ENCODE assay signal across 9 mouse cellular contexts in genomic region chr4:141134751-141135530, GRCm38 (mm10). TPM values are rescaled to one million over a fixed set of nuclear protein-coding genes. Genes with fewer than 3 reads are reported as not detected.
DNase-seq lines count a peak whose midpoint lies in the region; ATAC-seq and TF ChIP-seq lines count a peak whose summit lies in the region.
"Had no signal": no experiment of that assay in that cellular context is flagged by ENCODE, and none has a peak within 500 bp of the region (broad histone marks: within the 10 kb centered on the region; RNA-seq: fewer than 3 reads in every experiment).

No protein-coding gene starts in this region.

- H3K4me2 ChIP-seq in kidney, postnatal 0 days (ENCODE audit: low read length): 0 out of 2 replicates have a peak overlapping the region, but pooled peaks have one; percentile 8
- H3K4me2 ChIP-seq in midbrain, embryonic 12.5 days (replicated peaks): peak overlapping the region; percentile 25

- no peak overlapping the region for H3K4me3 ChIP-seq in left cerebral cortex, adult 2 months
- 0 out of 2 replicates have a peak overlapping the region, but pooled peaks have one; percentile 12 for H3K4me3 ChIP-seq in heart, embryonic 10.5 days
- H3K4me3 ChIP-seq in kidney, postnatal 0 days (replicated peaks; ENCODE audit: low read depth, low read length): no peak overlapping the region
- H3K4me3 ChIP-seq in midbrain, embryonic 12.5 days: no peak overlapping the region

- H3K27me3 ChIP-seq in heart, embryonic 10.5 days (ENCODE audit: insufficient read depth, poor library complexity, severe bottlenecking): no peaks in the 10 kb centered on the region
- H3K27me3 ChIP-seq in kidney, postnatal 0 days (ENCODE audit: insufficient read depth, low read length): no peaks in the 10 kb centered on the region
- H3K27me3 ChIP-seq in midbrain, embryonic 12.5 days: no peaks in the 10 kb centered on the region

- H3K9me3 ChIP-seq in heart, embryonic 10.5 days: no peaks in the 10 kb centered on the region
- no peaks in the 10 kb centered on the region for H3K9me3 ChIP-seq in kidney, postnatal 0 days (replicated peaks; ENCODE audit: low read length)
- no peaks in the 10 kb centered on the region for H3K9me3 ChIP-seq in midbrain, embryonic 12.5 days

- WGBS in heart, embryonic 10.5 days: 74% methylated on average over 20 of the region's 20 CpGs
- WGBS in kidney, postnatal 0 days: 68% methylated on average over 20 of the region's 20 CpGs
- 61% methylated on average over 20 of the region's 20 CpGs for WGBS in midbrain, embryonic 12.5 days

- peaks cover 12% of the 10 kb centered on the region for H3K36me3 ChIP-seq in heart, embryonic 10.5 days
- H3K36me3 ChIP-seq in kidney, postnatal 0 days (ENCODE audit: insufficient read depth, low read length): no peaks in the 10 kb centered on the region
- H3K36me3 ChIP-seq in midbrain, embryonic 12.5 days: no peaks in the 10 kb centered on the region

- no peak overlapping the region for H3K9ac ChIP-seq in kidney, postnatal 0 days (ENCODE audit: low read depth, low read length)
- H3K9ac ChIP-seq in midbrain, embryonic 12.5 days (replicated peaks): no peak overlapping the region

- peak overlapping the region; percentile 7 for H3K27ac ChIP-seq in left cerebral cortex, adult 2 months
- peak overlapping the region; percentile 62 for H3K27ac ChIP-seq in heart, embryonic 10.5 days
- peak overlapping the region; percentile 76; the same call in 1 of the 2 replicates for H3K27ac ChIP-seq in kidney, postnatal 0 days
- peak overlapping the region; percentile 73 for H3K27ac ChIP-seq in midbrain, embryonic 12.5 days (replicated peaks)

- no peak for ATAC-seq in kidney, postnatal 0 days (replicated peaks; ENCODE audit: low FRiP score, low read depth)
- no peak for ATAC-seq in midbrain, embryonic 12.5 days (ENCODE audit: low FRiP score, low read depth)

- peaks cover 72% of the 10 kb centered on the region for H3K4me1 ChIP-seq in heart, embryonic 10.5 days
- peaks cover 55% of the 10 kb centered on the region for H3K4me1 ChIP-seq in kidney, postnatal 0 days (replicated peaks; ENCODE audit: insufficient read depth, low read length)
- H3K4me1 ChIP-seq in midbrain, embryonic 12.5 days: peaks cover 71% of the 10 kb centered on the region

- no peak for DNase-seq in left cerebral cortex, adult 2 months (ENCODE audit: extremely low spot score in 1 of 2, low spot score in 2 of 2)
- DNase-seq in left cerebral cortex, postnatal 10 days (ENCODE audit: extremely low spot score in 1 of 2, low spot score in 2 of 2): no peak
- peak; percentile 74 for DNase-seq in heart, embryonic 10.5 days (ENCODE audit: low spot score)
- no peak for DNase-seq in kidney, postnatal 0 days (ENCODE audit: low spot score)
- DNase-seq in left cerebral cortex, adult 9 months (ENCODE audit: low spot score in 2 of 2): no peak
- DNase-seq in left cerebral cortex, postnatal 14 days (ENCODE audit: low spot score in 2 of 2): no peak
- no peak for DNase-seq in thymus, postnatal 36 days

- TF ChIP-seq CTCF in left cerebral cortex, adult 2 months (IDR thresholded peaks at IDR 0.05): no peak
- TF ChIP-seq CTCF in kidney, postnatal 0 days (IDR thresholded peaks at IDR 0.05; ENCODE audit: low read depth): no peak

- intact Hi-C loops in left cerebral cortex, adult 2 months (cut with DNase I): no loop called here
- intact Hi-C loops in left cerebral cortex, postnatal 10 days (cut with DNase I): no loop called here
- intact Hi-C loops in left cerebral cortex, postnatal 14 days (cut with DNase I): no loop called here

RNA-seq across cellular contexts. Expression of gene Szrd1, which starts 4.6 kb away (rescaled TPM):
- total RNA-seq in left cerebral cortex, adult 2 months (2021): 10 to 100 TPM; 44.4 to 59.1 TPM
- total RNA-seq in left cerebral cortex, postnatal 10 days (2021): 10 to 100 TPM; 43.0 to 45.3 TPM
- 36.6 and 39.0 TPM in 2 replicates for polyA plus RNA-seq in heart, embryonic 10.5 days (2016; fragmentation: Nextera tagmentation; extraction: Ambion mirVana)
- 38.0 and 40.4 TPM in 2 replicates for polyA plus RNA-seq in kidney, postnatal 0 days (2015; fragmentation: Nextera tagmentation; extraction: Ambion mirVana)
- polyA plus RNA-seq in midbrain, embryonic 12.5 days (2016; fragmentation: Nextera tagmentation; extraction: Ambion mirVana): 28.5 and 33.9 TPM in 2 replicates
- total RNA-seq in left cerebral cortex, postnatal 14 days (2021): 10 to 100 TPM; 43.8 to 48.6 TPM

RNA-seq across cellular contexts. Expression of gene Fbxo42, which starts 12.8 kb away (rescaled TPM):
- 10 to 100 TPM; 29.3 to 30.3 TPM for total RNA-seq in left cerebral cortex, adult 2 months (2021)
- total RNA-seq in left cerebral cortex, postnatal 10 days (2021): 10 to 100 TPM; 35.2 to 35.4 TPM
- 16.3 and 21.8 TPM in 2 replicates for polyA plus RNA-seq in heart, embryonic 10.5 days (2016; fragmentation: Nextera tagmentation; extraction: Ambion mirVana)
- 14.6 and 16.1 TPM in 2 replicates for polyA plus RNA-seq in kidney, postnatal 0 days (2015; fragmentation: Nextera tagmentation; extraction: Ambion mirVana)
- 26.6 and 27.0 TPM in 2 replicates for polyA plus RNA-seq in midbrain, embryonic 12.5 days (2016; fragmentation: Nextera tagmentation; extraction: Ambion mirVana)
- 10 to 100 TPM; 31.6 to 38.8 TPM for total RNA-seq in left cerebral cortex, postnatal 14 days (2021)

RNA-seq across cellular contexts. Expression of gene Spata21, which starts 46.8 kb away (rescaled TPM):
- total RNA-seq in left cerebral cortex, adult 2 months (2021): under 1 TPM; 0.26 to 0.61 TPM
- total RNA-seq in left cerebral cortex, postnatal 10 days (2021): under 1 TPM; 0.17 to 0.59 TPM
- polyA plus RNA-seq in heart, embryonic 10.5 days (2016; fragmentation: Nextera tagmentation; extraction: Ambion mirVana): 0.05 TPM in 1 of 2 replicates, not detected in the other
- 0.54 and 0.55 TPM in 2 replicates for polyA plus RNA-seq in kidney, postnatal 0 days (2015; fragmentation: Nextera tagmentation; extraction: Ambion mirVana)
- polyA plus RNA-seq in midbrain, embryonic 12.5 days (2016; fragmentation: Nextera tagmentation; extraction: Ambion mirVana): 0.31 TPM in 1 of 2 replicates, not detected in the other
- total RNA-seq in left cerebral cortex, postnatal 14 days (2021): under 1 TPM; 0.20 to 0.38 TPM
- total RNA-seq: gastrocnemius, adult 8-10 months had no signal

RNA-seq across cellular contexts. Expression of gene Necap2, which starts 56.8 kb away (rescaled TPM):
- total RNA-seq in left cerebral cortex, adult 2 months (2021): 10 to 100 TPM; 44.9 to 45.9 TPM
- 10 to 100 TPM; 41.8 to 42.9 TPM for total RNA-seq in left cerebral cortex, postnatal 10 days (2021)
- 41.9 and 53.4 TPM in 2 replicates for polyA plus RNA-seq in heart, embryonic 10.5 days (2016; fragmentation: Nextera tagmentation; extraction: Ambion mirVana)
- 87.6 and 93.1 TPM in 2 replicates for polyA plus RNA-seq in kidney, postnatal 0 days (2015; fragmentation: Nextera tagmentation; extraction: Ambion mirVana)
- polyA plus RNA-seq in midbrain, embryonic 12.5 days (2016; fragmentation: Nextera tagmentation; extraction: Ambion mirVana): 54.7 and 56.8 TPM in 2 replicates
- total RNA-seq in left cerebral cortex, postnatal 14 days (2021): 10 to 100 TPM; 45.4 to 50.2 TPM

Comparison
In these comparisons a context has a peak if more than half of its experiments do, and no peak if none do; other contexts are left out.
1. H3K27ac ChIP-seq: peak in every context shown above with its lines; median percentile 76 in kidney, postnatal 0 days; 73 in midbrain, embryonic 12.5 days; 62 in heart, embryonic 10.5 days; 7 in left cerebral cortex, adult 2 months.